Mouse (Mus musculus): ENCODE measurements around the gene Tnrc18.

- no peak for TF ChIP-seq CTCF (IDR thresholded peaks at IDR 0.05; ENCODE audit: low read depth, low read length)
- TF ChIP-seq POLR2A (IDR thresholded peaks at IDR 0.05; ENCODE audit: insufficient read depth, low read length), result no peak
- no peak for TF ChIP-seq EP300 (IDR thresholded peaks at IDR 0.05; ENCODE audit: insufficient read depth, low read depth, low read length)
Measured at GRCm38 (mm10) chr5:142857763-142858229, 40.3 kb upstream of the Tnrc18 start.
